Mouse (Mus musculus) retina, embryonic 14.5 days (tissue): ENCODE results near the gene Olfr1386.
"Not testable (repeated sequence)": the region's sequence is repeated elsewhere in the genome, so short reads cannot be mapped to it uniquely, and the experiment has no call there.

Experiments
- DNase-seq: peaks from one replicate; pipeline ENCODE4 v3.0.0-alpha.2; 2015; ENCODE audit warnings: low spot score

Olfr1386 gene

GRCm38 (mm10) chr11:49464746-49465145 is at the start of gene Olfr1386:
Gene Olfr1386 (plus strand): TSS chr11:49465046.
- not testable (repeated sequence) for DNase-seq

GRCm38 (mm10) chr11:49422767-49423166 is 42.1 kb upstream of the Olfr1386 start, which contains the start of gene Olfr1389:
Gene Olfr1389 (plus strand): TSS chr11:49423067.
- DNase-seq = no peak

- DNase-seq = no peak
Measured at GRCm38 (mm10) chr11:49425257-49425927, 39.5 kb upstream of the Olfr1386 start.

GRCm38 (mm10) chr11:49429641-49430040 is 35.2 kb upstream of the Olfr1386 start:
- no peak for DNase-seq

GRCm38 (mm10) chr11:49436411-49436810 is 28.4 kb upstream of the Olfr1386 start, which contains the start of gene Olfr1388:
Gene Olfr1388 (plus strand): TSS chr11:49436624.
- no peak for DNase-seq

- no peak for DNase-seq
Measured at GRCm38 (mm10) chr11:49455043-49455442, 9.8 kb upstream of the Olfr1386 start, which contains the start of gene Olfr1387. Gene Olfr1387 (plus strand): TSS chr11:49455343.

- no peak for DNase-seq
Measured at GRCm38 (mm10) chr11:49485973-49486372, 21.1 kb downstream of the Olfr1386 start.

- not testable (repeated sequence) for DNase-seq
Measured at GRCm38 (mm10) chr11:49488770-49489169, 23.9 kb downstream of the Olfr1386 start, which contains the start of gene Olfr1385. Gene Olfr1385 (plus strand): TSS chr11:49489070.

- no peak for DNase-seq
Measured at GRCm38 (mm10) chr11:49518086-49518485, 53.2 kb downstream of the Olfr1386 start.

GRCm38 (mm10) chr11:49519348-49519747 is 54.5 kb downstream of the Olfr1386 start, which contains the start of gene Olfr1383:
Gene Olfr1383 (plus strand): TSS chr11:49519648.
- DNase-seq = no peak
